Mouse (Mus musculus) forebrain, embryonic 15.5 days (tissue): Measurements from ENCODE around the gene Cryab. TPM values are rescaled to one million over a fixed set of nuclear protein-coding genes. Genes with fewer than 3 reads are reported as not detected.

Source experiments
- polyA plus RNA-seq: library from polyadenylated mRNA; unstranded; fragments of >200 nt; fragmentation: Nextera tagmentation; extraction: Ambion mirVana; gene quantifications from 2 replicates; pipeline ENCODE4 v1.2.1, GENCODE M21; 2015

The Cryab gene
- polyA plus RNA-seq, 1 experiment from 2014 or later = 14.1 TPM

Other genes starting within 250 kb of the Cryab start
- 89.4 and 93.4 TPM in 2 replicates for gene Pts, start 222.6 kb upstream of the Cryab start, polyA plus RNA-seq
- 12.6 and 16.5 TPM in 2 replicates for gene Il18, start 196.5 kb upstream of the Cryab start, polyA plus RNA-seq
- 0.36 and 0.43 TPM in 2 replicates for gene Bco2, start 196.1 kb upstream of the Cryab start, polyA plus RNA-seq
- gene Tex12, start 190.0 kb upstream of the Cryab start, polyA plus RNA-seq = 0.19 and 0.31 TPM in 2 replicates
- gene Sdhd, start 147.5 kb upstream of the Cryab start, polyA plus RNA-seq = 197 and 209 TPM in 2 replicates
- 328 and 352 TPM in 2 replicates for gene Timm8b, start 147.4 kb upstream of the Cryab start, polyA plus RNA-seq
- 3.6 and 5.8 TPM in 2 replicates for gene Pih1d2, start 134.0 kb upstream of the Cryab start, polyA plus RNA-seq
- gene Nkapd1, start 133.9 kb upstream of the Cryab start, polyA plus RNA-seq = 22.8 and 23.3 TPM in 2 replicates
- gene Dlat, start 91.5 kb upstream of the Cryab start, polyA plus RNA-seq = 41.4 and 43.9 TPM in 2 replicates
- 24.7 and 26.9 TPM in 2 replicates for gene Dixdc1, start 11.8 kb upstream of the Cryab start, polyA plus RNA-seq
- 1.4 and 1.5 TPM in 2 replicates for gene 2310030G06Rik, start 4.8 kb upstream of the Cryab start, polyA plus RNA-seq
- 1.4 TPM in 1 of 2 replicates, not detected in the other for gene Hspb2, start 1.0 kb downstream of the Cryab start, polyA plus RNA-seq
- gene Fdxacb1, start 16.9 kb downstream of the Cryab start, polyA plus RNA-seq = 10.9 and 11.0 TPM in 2 replicates
- gene Alg9, start 23.7 kb downstream of the Cryab start, polyA plus RNA-seq = 48.3 and 50.3 TPM in 2 replicates
- 46.5 and 55.9 TPM in 2 replicates for gene 1110032A03Rik, start 24.2 kb downstream of the Cryab start, polyA plus RNA-seq
- 89.6 and 95.9 TPM in 2 replicates for gene Ppp2r1b, start 94.0 kb downstream of the Cryab start, polyA plus RNA-seq